Mouse (Mus musculus) C2C12 (cell line): ENCODE measurements around the gene Dgcr2.

Experiments
- CTCF ChIP-seq: IDR thresholded peaks from one replicate; pipeline ENCODE4 v1.5.1; 2011; ENCODE audit not compliant: control insufficient read depth, insufficient read depth, insufficient read length
- MAX ChIP-seq: IDR thresholded peaks from one replicate; pipeline ENCODE4 v1.6.1; 2011; ENCODE audit warnings: mild to moderate bottlenecking, control low read depth
- USF1 ChIP-seq: IDR thresholded peaks from one replicate; pipeline ENCODE4 v1.6.1; 2011; ENCODE audit warnings: low read depth, mild to moderate bottlenecking, control low read depth, moderate library complexity

DNA sequence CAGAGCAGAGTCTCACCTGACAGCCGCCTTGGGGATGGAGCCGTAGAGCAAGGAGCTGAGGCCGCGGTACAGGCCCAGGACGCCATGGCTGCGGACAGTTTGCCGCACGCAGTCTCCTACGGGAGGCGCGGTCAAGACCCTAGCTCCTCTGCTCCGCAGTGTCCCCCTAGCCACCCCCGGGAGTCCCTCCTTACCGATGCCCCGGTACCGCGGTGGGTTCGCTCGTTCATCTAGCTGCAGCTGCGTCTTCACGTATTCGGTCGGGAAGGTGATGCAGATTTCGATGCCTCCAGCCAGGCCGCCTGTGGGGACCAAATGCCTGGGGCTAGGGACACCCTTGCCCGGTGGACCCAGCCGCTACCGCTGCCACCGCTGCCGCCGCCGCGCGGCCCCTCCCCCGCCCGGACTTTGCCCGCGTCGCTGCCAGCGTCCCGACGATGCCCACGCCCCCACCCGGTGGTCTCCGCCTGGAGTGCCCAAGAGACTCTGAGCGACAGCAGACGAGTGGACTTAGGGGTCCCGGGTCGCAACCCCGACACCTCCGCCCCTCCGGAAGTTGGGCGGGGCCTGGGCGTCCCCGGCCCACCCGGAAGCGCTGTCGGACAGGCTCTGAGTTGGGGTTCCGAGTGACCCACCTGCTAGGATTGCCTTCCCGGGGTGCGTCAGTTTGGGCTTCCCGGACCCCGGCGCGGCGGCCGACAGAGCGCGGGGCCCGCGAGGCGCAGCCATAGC, 29.2 kb upstream of the Dgcr2 start:
- TF ChIP-seq CTCF, result no peak
- TF ChIP-seq MAX, result no peak
- TF ChIP-seq USF1, result no peak
